8 mouse cellular contexts compared by ENCODE assay signal in the genomic region with DNA sequence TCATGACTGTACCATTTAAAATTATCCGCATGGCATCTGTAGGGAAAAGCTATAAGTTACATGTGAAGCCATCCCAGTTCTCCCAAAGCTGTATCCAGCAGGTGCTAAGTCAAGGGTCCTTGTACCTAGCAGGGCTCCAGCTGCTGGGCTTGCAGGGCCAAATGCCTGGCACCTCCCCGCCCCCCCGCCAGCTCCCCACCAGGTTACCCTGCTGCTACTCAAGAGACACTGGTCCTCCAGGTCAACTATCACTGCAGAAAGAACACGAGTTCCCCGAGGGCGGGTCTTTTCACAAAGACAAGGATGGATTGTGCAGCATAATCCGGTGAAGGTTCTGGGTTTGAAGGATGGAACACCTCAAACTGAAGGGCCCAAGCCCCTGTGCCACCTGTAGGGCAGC. TPM values are rescaled to one million over a fixed set of nuclear protein-coding genes. Genes with fewer than 3 reads are reported as not detected.
DNase-seq lines count a peak whose midpoint lies in the region; ATAC-seq and TF ChIP-seq lines count a peak whose summit lies in the region.

No protein-coding gene starts in this region.

- no peak for DNase-seq in kidney, adult 2 months
- no peak for DNase-seq in kidney, postnatal 10 days
- no peak for DNase-seq in hindbrain, postnatal 0 days (ENCODE audit: low spot score)
- no peak for DNase-seq in gastrocnemius, adult 18-20 months (ENCODE audit: low spot score)
- DNase-seq in adrenal gland, adult 8-10 months: no peak
- DNase-seq in urinary bladder, adult 18-20 months (ENCODE audit: low spot score in 2 of 2): no peak

- 42% methylated on average over 7 of the region's 7 CpGs for WGBS in kidney, adult 2 months
- 37% methylated on average over 7 of the region's 7 CpGs for WGBS in embryonic facial prominence, embryonic 12.5 days
- WGBS in hindbrain, postnatal 0 days: 33% methylated on average over 7 of the region's 7 CpGs

- no peak for ATAC-seq in embryonic facial prominence, embryonic 12.5 days (ENCODE audit: insufficient number of reproducible peaks, insufficient read depth, low FRiP score, low TSS enrichment)
- ATAC-seq in hindbrain, postnatal 0 days: no peak

- no peak for TF ChIP-seq CTCF in kidney, adult 2 months (conservative IDR thresholded peaks at IDR 0.05; ENCODE audit: insufficient read depth, insufficient read length, low read depth, low read length)
- no peak for TF ChIP-seq CTCF in hindbrain, postnatal 0 days (IDR thresholded peaks at IDR 0.05; ENCODE audit: low read depth)

- no peaks in the 10 kb centered on the region for H3K4me1 ChIP-seq in kidney, adult 2 months (ENCODE audit: control insufficient read depth, insufficient read depth, low read length)
- H3K4me1 ChIP-seq in embryonic facial prominence, embryonic 12.5 days: peaks cover 7% of the 10 kb centered on the region; the same call in 1 of the 2 replicates
- H3K4me1 ChIP-seq in hindbrain, postnatal 0 days (ENCODE audit: insufficient read depth, low read length): 0 out of 2 replicates have a peak, but pooled peaks cover 5% of the 10 kb centered on the region

- no peak overlapping the region for H3ac ChIP-seq in myocyte (ENCODE audit: control insufficient read depth, insufficient read length)

- H3K9me3 ChIP-seq in embryonic facial prominence, embryonic 12.5 days: no peaks in the 10 kb centered on the region
- H3K9me3 ChIP-seq in hindbrain, postnatal 0 days (ENCODE audit: low read length): no peaks in the 10 kb centered on the region

- no peaks in the 10 kb centered on the region for H3K79me2 ChIP-seq in myocyte (ENCODE audit: control insufficient read depth, insufficient read depth)

- no peaks in the 10 kb centered on the region for H3K36me3 ChIP-seq in kidney, adult 2 months (ENCODE audit: control insufficient read depth, insufficient read depth, low read length)
- no peaks in the 10 kb centered on the region for H3K36me3 ChIP-seq in embryonic facial prominence, embryonic 12.5 days
- no peaks in the 10 kb centered on the region for H3K36me3 ChIP-seq in hindbrain, postnatal 0 days (ENCODE audit: insufficient read depth, low read length)
- H3K36me3 ChIP-seq in myocyte (ENCODE audit: control insufficient read depth, insufficient read depth): no peaks in the 10 kb centered on the region

- no peak for TF ChIP-seq POLR2A in kidney, adult 2 months (IDR thresholded peaks at IDR 0.05; ENCODE audit: low read depth, low read length)
- TF ChIP-seq POLR2A in myocyte (IDR thresholded peaks at IDR 0.05; ENCODE audit: insufficient read length, low read depth): no peak

- no peak overlapping the region for H3K27ac ChIP-seq in kidney, adult 2 months (ENCODE audit: insufficient read depth, low read depth, low read length)
- no peak overlapping the region for H3K27ac ChIP-seq in embryonic facial prominence, embryonic 12.5 days
- no peak overlapping the region for H3K27ac ChIP-seq in hindbrain, postnatal 0 days

- peak overlapping the region; percentile 47; the same call in 1 of the 2 replicates for H3K4me3 ChIP-seq in kidney, adult 2 months (ENCODE audit: insufficient read depth, low read depth, low read length)
- peak overlapping the region; percentile 64 for H3K4me3 ChIP-seq in embryonic facial prominence, embryonic 12.5 days
- peak overlapping the region; percentile 72 for H3K4me3 ChIP-seq in hindbrain, postnatal 0 days (ENCODE audit: low read length)
- peak overlapping the region; percentile 13 for H3K4me3 ChIP-seq in myocyte

- no peaks in the 10 kb centered on the region for H3K27me3 ChIP-seq in kidney, adult 2 months (replicated peaks; ENCODE audit: control insufficient read depth, insufficient read depth, low read length)
- peaks cover 45% of the 10 kb centered on the region for H3K27me3 ChIP-seq in embryonic facial prominence, embryonic 12.5 days
- no peaks in the 10 kb centered on the region for H3K27me3 ChIP-seq in hindbrain, postnatal 0 days (ENCODE audit: insufficient read depth, low read length)
- H3K27me3 ChIP-seq in myocyte (ENCODE audit: control insufficient read depth, insufficient read depth, insufficient read length): peaks cover 5% of the 10 kb centered on the region

- no peak overlapping the region for H3K9ac ChIP-seq in embryonic facial prominence, embryonic 12.5 days
- peak overlapping the region; percentile 75 for H3K9ac ChIP-seq in hindbrain, postnatal 0 days (replicated peaks; ENCODE audit: low read length)

- peak overlapping the region; percentile 98 for H3K4me2 ChIP-seq in embryonic facial prominence, embryonic 12.5 days (replicated peaks)
- H3K4me2 ChIP-seq in hindbrain, postnatal 0 days (ENCODE audit: low read depth, low read length): peak overlapping the region; percentile 89
- H3K4me2 ChIP-seq in myocyte (ENCODE audit: low read depth): peak overlapping the region; percentile 86

TF ChIP-seq in myocyte, 11 proteins besides CTCF, POLR2A, EP300 and RAD21:
- TF ChIP-seq POLR2AphosphoS2 (IDR thresholded peaks at IDR 0.05; ENCODE audit: insufficient read length, low read depth) (no peak), USF1 (IDR thresholded peaks at IDR 0.05; ENCODE audit: low read depth) (no peak), TCF3 (IDR thresholded peaks at IDR 0.05; ENCODE audit: insufficient read length, low read depth) (no peak), TCF12 (IDR thresholded peaks at IDR 0.05; ENCODE audit: insufficient read depth, poor library complexity, severe bottlenecking) (no peak), SRF (IDR thresholded peaks at IDR 0.05; ENCODE audit: control insufficient read depth, insufficient read length, low read depth) (no peak), REST (IDR thresholded peaks at IDR 0.05; ENCODE audit: insufficient read depth, insufficient read length) (no peak), MAX (IDR thresholded peaks at IDR 0.05; ENCODE audit: low read depth) (no peak)

RNA-seq across cellular contexts. Expression of a gene that starts 25.5 kb away (rescaled TPM):
- polyA plus RNA-seq in kidney, adult 2 months (2012; rRNA removed): 3.3 and 3.7 TPM in 2 replicates
- 2.6 and 2.7 TPM in 2 replicates for polyA plus RNA-seq in embryonic facial prominence, embryonic 12.5 days (2016; fragmentation: Nextera tagmentation; extraction: Ambion mirVana)
- total RNA-seq in hindbrain, postnatal 0 days (2014; rRNA removed): 1.6 and 2.8 TPM in 2 replicates
- 4.0 and 5.1 TPM in 2 replicates for polyA plus RNA-seq in hindbrain, postnatal 0 days (2015; fragmentation: Nextera tagmentation; extraction: Ambion mirVana)
- polyA plus RNA-seq in myocyte (2012; fragmentation: generic; extraction: Trizol): 7.9 TPM
- total RNA-seq in gastrocnemius, adult 18-20 months (2021): 1 to 10 TPM; 1.9 to 3.0 TPM
- 10 to 100 TPM in 1 of 4 experiments, 1 to 10 TPM in 3; 6.5 to 10.4 (median 7.7) TPM for total RNA-seq in adrenal gland, adult 8-10 months (2022)

RNA-seq across cellular contexts. Expression of a gene that starts 25.8 kb away (rescaled TPM):
- polyA plus RNA-seq in kidney, adult 2 months (2012; rRNA removed): 3.1 and 3.2 TPM in 2 replicates
- polyA plus RNA-seq in embryonic facial prominence, embryonic 12.5 days (2016; fragmentation: Nextera tagmentation; extraction: Ambion mirVana): 0.26 and 0.31 TPM in 2 replicates
- 20.4 and 24.7 TPM in 2 replicates for total RNA-seq in hindbrain, postnatal 0 days (2014; rRNA removed)
- polyA plus RNA-seq in hindbrain, postnatal 0 days (2015; fragmentation: Nextera tagmentation; extraction: Ambion mirVana): 1.9 and 2.0 TPM in 2 replicates
- 1.0 TPM for polyA plus RNA-seq in myocyte (2012; fragmentation: generic; extraction: Trizol)
- under 1 TPM; 0.27 to 0.31 TPM for total RNA-seq in gastrocnemius, adult 18-20 months (2021)
- 1 to 10 TPM; 4.0 to 6.7 (median 5.4) TPM for total RNA-seq in adrenal gland, adult 8-10 months (2022)

Comparison
In these comparisons a context has a peak if more than half of its experiments do, and no peak if none do; other contexts are left out.
1. H3K4me3 ChIP-seq: peak in every context shown above with its lines; median percentile 72 in hindbrain, postnatal 0 days; 64 in embryonic facial prominence, embryonic 12.5 days; 47 in kidney, adult 2 months; 13 in myocyte.